14 mouse cellular contexts compared by ENCODE assay signal in genomic region chr2:118664975-118665516, GRCm38 (mm10). TPM values are rescaled to one million over a fixed set of nuclear protein-coding genes. Genes with fewer than 3 reads are reported as not detected.
DNase-seq lines count a peak whose midpoint lies in the region; ATAC-seq and TF ChIP-seq lines count a peak whose summit lies in the region.
"Had no signal": no experiment of that assay in that cellular context is flagged by ENCODE, and none has a peak within 500 bp of the region (broad histone marks: within the 10 kb centered on the region; RNA-seq: fewer than 3 reads in every experiment).

No protein-coding gene starts in this region.

- no peak overlapping the region for H3K9ac ChIP-seq in forebrain, embryonic 15.5 days (replicated peaks)
- no peak overlapping the region for H3K9ac ChIP-seq in forebrain, embryonic 11.5 days (ENCODE audit: low read length)
- H3K9ac ChIP-seq in midbrain, embryonic 13.5 days (replicated peaks), result no peak overlapping the region
- no peak overlapping the region for H3K9ac ChIP-seq in neural tube, embryonic 14.5 days (replicated peaks; ENCODE audit: low read depth, low read length)
- H3K9ac ChIP-seq: midbrain, embryonic 12.5 days had no signal

- H3K4me1 ChIP-seq in forebrain, embryonic 15.5 days, result peaks cover 50% of the 10 kb centered on the region
- H3K4me1 ChIP-seq in forebrain, embryonic 11.5 days (replicated peaks; ENCODE audit: control insufficient read depth, insufficient read depth, low read length), result peaks cover 7% of the 10 kb centered on the region
- H3K4me1 ChIP-seq in kidney, adult 2 months (ENCODE audit: control insufficient read depth, insufficient read depth, low read length), result peaks cover 12% of the 10 kb centered on the region; the same call in 1 of the 2 replicates
- peaks cover 48% of the 10 kb centered on the region for H3K4me1 ChIP-seq in midbrain, embryonic 13.5 days (replicated peaks)
- peaks cover 29% of the 10 kb centered on the region for H3K4me1 ChIP-seq in midbrain, embryonic 10.5 days
- peaks cover 10% of the 10 kb centered on the region for H3K4me1 ChIP-seq in neural tube, embryonic 14.5 days (ENCODE audit: control insufficient read depth, insufficient read depth, low read length)

- WGBS in forebrain, embryonic 15.5 days, result 78% methylated on average over 3 of the region's 3 CpGs
- 72% methylated on average over 3 of the region's 3 CpGs for WGBS in forebrain, embryonic 11.5 days
- WGBS in kidney, adult 2 months, result 63% methylated on average over 3 of the region's 3 CpGs
- WGBS in midbrain, embryonic 13.5 days, result 71% methylated on average over 3 of the region's 3 CpGs
- 75% methylated on average over 3 of the region's 3 CpGs for WGBS in midbrain, embryonic 10.5 days
- 66% methylated on average over 3 of the region's 3 CpGs for WGBS in neural tube, embryonic 14.5 days

- no peaks in the 10 kb centered on the region for H3K36me3 ChIP-seq in forebrain, embryonic 15.5 days
- no peaks in the 10 kb centered on the region for H3K36me3 ChIP-seq in forebrain, embryonic 11.5 days (ENCODE audit: control insufficient read depth, insufficient read depth, low read length)
- H3K36me3 ChIP-seq in kidney, adult 2 months (ENCODE audit: control insufficient read depth, insufficient read depth, low read length), result no peaks in the 10 kb centered on the region
- no peaks in the 10 kb centered on the region for H3K36me3 ChIP-seq in midbrain, embryonic 13.5 days
- no peaks in the 10 kb centered on the region for H3K36me3 ChIP-seq in midbrain, embryonic 10.5 days
- no peaks in the 10 kb centered on the region for H3K36me3 ChIP-seq in neural tube, embryonic 14.5 days (ENCODE audit: control insufficient read depth, insufficient read depth, low read length)
- H3K36me3 ChIP-seq: midbrain, embryonic 12.5 days had no signal

- no peak for TF ChIP-seq CTCF in kidney, adult 2 months (conservative IDR thresholded peaks at IDR 0.05; ENCODE audit: insufficient read depth, insufficient read length, low read depth, low read length)

- H3K4me2 ChIP-seq in forebrain, embryonic 15.5 days (replicated peaks), result peak overlapping the region; percentile 70
- no peak overlapping the region for H3K4me2 ChIP-seq in forebrain, embryonic 11.5 days (ENCODE audit: low read depth, low read length, severe bottlenecking)
- H3K4me2 ChIP-seq in midbrain, embryonic 13.5 days (replicated peaks), result peak overlapping the region; percentile 83; the same call in 1 of the 2 replicates
- peak overlapping the region; percentile 77 for H3K4me2 ChIP-seq in neural tube, embryonic 14.5 days (ENCODE audit: low read depth, low read length)

- no peak for DNase-seq in forebrain, embryonic 11.5 days (ENCODE audit: low spot score)
- peak; percentile 64 for DNase-seq in kidney, adult 2 months
- no peak for DNase-seq in kidney, adult 9 months
- DNase-seq in midbrain, embryonic 10.5 days (ENCODE audit: low spot score), result no peak
- no peak for DNase-seq in frontal cortex, postnatal 10 days (ENCODE audit: low spot score in 2 of 2)
- DNase-seq: adrenal gland, postnatal 10 days; gastrocnemius, adult 2 months; thymus, postnatal 4 days had no signal

- ATAC-seq in forebrain, embryonic 15.5 days (replicated peaks), result no peak
- ATAC-seq in forebrain, embryonic 11.5 days (replicated peaks; ENCODE audit: low FRiP score), result no peak
- no peak for ATAC-seq in midbrain, embryonic 13.5 days
- ATAC-seq in neural tube, embryonic 14.5 days (ENCODE audit: low read depth), result no peak
- ATAC-seq: Patski had no signal

- no peaks in the 10 kb centered on the region for H3K9me3 ChIP-seq in forebrain, embryonic 15.5 days
- no peaks in the 10 kb centered on the region for H3K9me3 ChIP-seq in forebrain, embryonic 11.5 days (ENCODE audit: control insufficient read depth, low read length)
- no peaks in the 10 kb centered on the region for H3K9me3 ChIP-seq in midbrain, embryonic 13.5 days
- H3K9me3 ChIP-seq in midbrain, embryonic 10.5 days (replicated peaks), result no peaks in the 10 kb centered on the region
- H3K9me3 ChIP-seq in neural tube, embryonic 14.5 days (ENCODE audit: control insufficient read depth, low read length), result no peaks in the 10 kb centered on the region
- H3K9me3 ChIP-seq: midbrain, embryonic 12.5 days had no signal

- no peak overlapping the region for H3K4me3 ChIP-seq in forebrain, embryonic 15.5 days
- H3K4me3 ChIP-seq in forebrain, embryonic 11.5 days (ENCODE audit: low read depth, low read length), result no peak overlapping the region
- no peak overlapping the region for H3K4me3 ChIP-seq in kidney, adult 2 months (ENCODE audit: insufficient read depth, low read depth, low read length)
- no peak overlapping the region for H3K4me3 ChIP-seq in midbrain, embryonic 13.5 days (replicated peaks)
- H3K4me3 ChIP-seq in midbrain, embryonic 10.5 days, result no peak overlapping the region
- no peak overlapping the region for H3K4me3 ChIP-seq in neural tube, embryonic 14.5 days (ENCODE audit: low read depth, low read length)
- H3K4me3 ChIP-seq: gastrocnemius, adult 2 months; midbrain, embryonic 12.5 days had no signal

- TF ChIP-seq POLR2A in kidney, adult 2 months (IDR thresholded peaks at IDR 0.05; ENCODE audit: low read depth, low read length), result no peak

- H3K27ac ChIP-seq in forebrain, embryonic 15.5 days (replicated peaks), result no peak overlapping the region
- H3K27ac ChIP-seq in forebrain, embryonic 11.5 days (ENCODE audit: low read depth, low read length), result no peak overlapping the region
- H3K27ac ChIP-seq in kidney, adult 2 months (ENCODE audit: insufficient read depth, low read depth, low read length), result peak overlapping the region; percentile 95
- H3K27ac ChIP-seq in midbrain, embryonic 13.5 days, result no peak overlapping the region
- H3K27ac ChIP-seq in midbrain, embryonic 10.5 days (replicated peaks), result no peak overlapping the region
- H3K27ac ChIP-seq in neural tube, embryonic 14.5 days (ENCODE audit: low read depth, low read length), result no peak overlapping the region
- H3K27ac ChIP-seq: gastrocnemius, adult 2 months; midbrain, embryonic 12.5 days had no signal

- no peaks in the 10 kb centered on the region for H3K27me3 ChIP-seq in forebrain, embryonic 15.5 days
- H3K27me3 ChIP-seq in forebrain, embryonic 11.5 days (ENCODE audit: control insufficient read depth, insufficient read depth, low read length), result peaks cover 22% of the 10 kb centered on the region
- no peaks in the 10 kb centered on the region for H3K27me3 ChIP-seq in kidney, adult 2 months (replicated peaks; ENCODE audit: control insufficient read depth, insufficient read depth, low read length)
- peaks cover 16% of the 10 kb centered on the region; the same call in 1 of the 2 replicates for H3K27me3 ChIP-seq in midbrain, embryonic 13.5 days
- peaks cover 58% of the 10 kb centered on the region for H3K27me3 ChIP-seq in midbrain, embryonic 10.5 days (ENCODE audit: low read depth, poor library complexity, severe bottlenecking)
- H3K27me3 ChIP-seq in neural tube, embryonic 14.5 days (ENCODE audit: control insufficient read depth, insufficient read depth, low read length), result peaks cover 3% of the 10 kb centered on the region
- H3K27me3 ChIP-seq: Patski had no signal

RNA-seq across cellular contexts. Expression of gene Pak6, which starts 1.9 kb away (rescaled TPM):
- 27.8 and 29.2 TPM in 2 replicates for polyA plus RNA-seq in forebrain, embryonic 15.5 days (2015; fragmentation: Nextera tagmentation; extraction: Ambion mirVana)
- polyA plus RNA-seq in forebrain, embryonic 11.5 days (2014; fragmentation: Nextera tagmentation; extraction: Ambion mirVana), result 1.2 and 2.2 TPM in 2 replicates
- 10.9 and 13.7 TPM in 2 replicates for polyA plus RNA-seq in kidney, adult 2 months (2012; rRNA removed)
- 20.1 and 21.1 TPM in 2 replicates for polyA plus RNA-seq in midbrain, embryonic 13.5 days (2015; fragmentation: Nextera tagmentation; extraction: Ambion mirVana)
- 0.26 and 0.99 TPM in 2 replicates for polyA plus RNA-seq in midbrain, embryonic 10.5 days (2016; fragmentation: Nextera tagmentation; extraction: Ambion mirVana)
- 29.4 and 39.1 TPM in 2 replicates for polyA plus RNA-seq in neural tube, embryonic 14.5 days (2014; fragmentation: Nextera tagmentation; extraction: Ambion mirVana)

RNA-seq across cellular contexts. Expression of gene Ankrd63, which starts 38.7 kb away (rescaled TPM):
- 0.43 and 0.48 TPM in 2 replicates for polyA plus RNA-seq in forebrain, embryonic 15.5 days (2015; fragmentation: Nextera tagmentation; extraction: Ambion mirVana)
- polyA plus RNA-seq in forebrain, embryonic 11.5 days (2014; fragmentation: Nextera tagmentation; extraction: Ambion mirVana), result not detected in 2 replicates
- polyA plus RNA-seq in kidney, adult 2 months (2012; rRNA removed), result 0.03 and 0.05 TPM in 2 replicates
- polyA plus RNA-seq in midbrain, embryonic 13.5 days (2015; fragmentation: Nextera tagmentation; extraction: Ambion mirVana), result 0.04 TPM in 1 of 2 replicates, not detected in the other
- not detected in 2 replicates for polyA plus RNA-seq in midbrain, embryonic 10.5 days (2016; fragmentation: Nextera tagmentation; extraction: Ambion mirVana)
- polyA plus RNA-seq in neural tube, embryonic 14.5 days (2014; fragmentation: Nextera tagmentation; extraction: Ambion mirVana), result not detected in 2 replicates
- polyA plus RNA-seq: midbrain, embryonic 12.5 days; stomach, embryonic 14.5 days had no signal
